ENCODE assay signal across 9 mouse cellular contexts in genomic region chr19:42201696-42202381, GRCm38 (mm10). TPM values are rescaled to one million over a fixed set of nuclear protein-coding genes. Genes with fewer than 3 reads are reported as not detected.
DNase-seq lines count a peak whose midpoint lies in the region; ATAC-seq lines count a peak whose summit lies in the region.
"Had no signal": no experiment of that assay in that cellular context is flagged by ENCODE, and none has a peak within 500 bp of the region (broad histone marks: within the 10 kb centered on the region; RNA-seq: fewer than 3 reads in every experiment).

TSS of gene Sfrp5 (minus strand) at chr19:42202252.

- peak; percentile 27; the same call in 1 of the 2 replicates for ATAC-seq in embryonic facial prominence, embryonic 14.5 days (ENCODE audit: low read depth)
- ATAC-seq in hindbrain, embryonic 15.5 days (ENCODE audit: low FRiP score, low read depth) = peak; percentile 44; the same call in 1 of the 2 replicates
- peak; percentile 43; the same call in 1 of the 2 replicates for ATAC-seq in neural tube, embryonic 13.5 days (ENCODE audit: low read depth)
- no peak for ATAC-seq in erythroid progenitor cell, adult 5-6 weeks (replicated peaks; ENCODE audit: low FRiP score, poor library complexity, severe bottlenecking)

- WGBS in embryonic facial prominence, embryonic 14.5 days = 1% methylated on average over 30 of the region's 60 CpGs
- under 1% methylated on average over 60 of the region's 60 CpGs for WGBS in hindbrain, embryonic 15.5 days
- WGBS in neural tube, embryonic 13.5 days = under 1% methylated on average over 60 of the region's 60 CpGs

- H3K4me2 ChIP-seq in embryonic facial prominence, embryonic 14.5 days (ENCODE audit: low read depth, low read length) = peak within 1 kb of the TSS; percentile 55
- peak within 1 kb of the TSS; percentile 55 for H3K4me2 ChIP-seq in hindbrain, embryonic 15.5 days
- H3K4me2 ChIP-seq in neural tube, embryonic 13.5 days = peak within 1 kb of the TSS; percentile 50

- peaks cover 62% of the 10 kb centered on the region for H3K27me3 ChIP-seq in embryonic facial prominence, embryonic 14.5 days (replicated peaks; ENCODE audit: control insufficient read depth, insufficient read depth, low read length)
- peaks cover 57% of the 10 kb centered on the region for H3K27me3 ChIP-seq in hindbrain, embryonic 15.5 days
- H3K27me3 ChIP-seq in neural tube, embryonic 13.5 days = peaks cover 62% of the 10 kb centered on the region

- peak within 1 kb of the TSS; percentile 30; the same call in 1 of the 2 replicates for H3K9ac ChIP-seq in embryonic facial prominence, embryonic 14.5 days (ENCODE audit: low read depth, low read length)
- H3K9ac ChIP-seq in hindbrain, embryonic 15.5 days = no peak within 1 kb of the TSS
- H3K9ac ChIP-seq in neural tube, embryonic 13.5 days = peak within 1 kb of the TSS; percentile 50

- H3K4me1 ChIP-seq in embryonic facial prominence, embryonic 14.5 days (ENCODE audit: control insufficient read depth, insufficient read depth, low read length) = peaks cover 14% of the 10 kb centered on the region; the same call in 1 of the 2 replicates
- H3K4me1 ChIP-seq in hindbrain, embryonic 15.5 days (replicated peaks) = peaks cover 20% of the 10 kb centered on the region
- H3K4me1 ChIP-seq in neural tube, embryonic 13.5 days (replicated peaks) = peaks cover 33% of the 10 kb centered on the region

- H3K27ac ChIP-seq in embryonic facial prominence, embryonic 14.5 days (replicated peaks; ENCODE audit: low read depth, low read length) = no peak within 1 kb of the TSS
- no peak within 1 kb of the TSS for H3K27ac ChIP-seq in hindbrain, embryonic 15.5 days (replicated peaks)
- no peak within 1 kb of the TSS for H3K27ac ChIP-seq in neural tube, embryonic 13.5 days (replicated peaks)
- H3K27ac ChIP-seq: macrophage had no signal

- H3K4me3 ChIP-seq in embryonic facial prominence, embryonic 14.5 days (ENCODE audit: low read depth, low read length) = peak within 1 kb of the TSS; percentile 35
- peak within 1 kb of the TSS; percentile 30 for H3K4me3 ChIP-seq in hindbrain, embryonic 15.5 days
- peak within 1 kb of the TSS; percentile 34 for H3K4me3 ChIP-seq in neural tube, embryonic 13.5 days

- no peaks in the 10 kb centered on the region for H3K36me3 ChIP-seq in embryonic facial prominence, embryonic 14.5 days (ENCODE audit: control insufficient read depth, insufficient read depth, low read length)
- H3K36me3 ChIP-seq in hindbrain, embryonic 15.5 days = no peaks in the 10 kb centered on the region
- H3K36me3 ChIP-seq in neural tube, embryonic 13.5 days = no peaks in the 10 kb centered on the region

- peak; percentile 32 for DNase-seq in left cerebral cortex, postnatal 4 days
- no peak for DNase-seq in left cerebral cortex, adult 18-20 months (ENCODE audit: low spot score in 2 of 2)
- no peak for DNase-seq in embryonic facial prominence, embryonic 14.5 days (ENCODE audit: low spot score)
- DNase-seq in frontal cortex, postnatal 25 days (ENCODE audit: low spot score in 2 of 2) = no peak
- DNase-seq in ovary, adult 18-20 months (ENCODE audit: low spot score) = no peak

- intact Hi-C loops in left cerebral cortex, postnatal 4 days (cut with DNase I) = no loop called here

- no peaks in the 10 kb centered on the region for H3K9me3 ChIP-seq in embryonic facial prominence, embryonic 14.5 days (ENCODE audit: control insufficient read depth, low read length)
- no peaks in the 10 kb centered on the region for H3K9me3 ChIP-seq in hindbrain, embryonic 15.5 days
- H3K9me3 ChIP-seq in neural tube, embryonic 13.5 days = no peaks in the 10 kb centered on the region

RNA-seq across cellular contexts. Expression of gene Sfrp5, which starts in this region (rescaled TPM):
- 1 to 10 TPM in 1 of 2 experiments, under 1 TPM in 1; 0.92 to 1.6 TPM for total RNA-seq in left cerebral cortex, postnatal 4 days (2021)
- total RNA-seq in left cerebral cortex, adult 18-20 months (2021) = 1 to 10 TPM in 1 of 2 experiments, under 1 TPM in 1; 0.49 to 2.1 TPM
- polyA plus RNA-seq in embryonic facial prominence, embryonic 14.5 days (2014; fragmentation: Nextera tagmentation; extraction: Ambion mirVana) = 18.0 and 18.3 TPM in 2 replicates
- polyA plus RNA-seq in hindbrain, embryonic 15.5 days (2015; fragmentation: Nextera tagmentation; extraction: Ambion mirVana) = 3.2 and 4.0 TPM in 2 replicates
- polyA plus RNA-seq in neural tube, embryonic 13.5 days (2015; fragmentation: Nextera tagmentation; extraction: Ambion mirVana) = 20.0 and 26.8 TPM in 2 replicates
- not detected in 2 replicates for total RNA-seq in erythroid progenitor cell, adult 5-6 weeks (2015; ENCODE audit: low replicate concordance)
- not detected in 2 replicates for total RNA-seq in erythroid progenitor cell, adult 5-6 weeks (2017; ENCODE audit: low replicate concordance)
